Mouse (Mus musculus): ENCODE data around the gene Ess2.

Ess2 gene

GRCm38 (mm10) chr16:17851331-17851730 lies 59.8 kb downstream of the Ess2 start:
- DNase-seq = no peak
